Mouse (Mus musculus) intestine, embryonic 15.5 days (tissue): ENCODE data around the gene Aldh18a1. TPM values are rescaled to one million over a fixed set of nuclear protein-coding genes. Genes with fewer than 3 reads are reported as not detected.

Experiments
- ATAC-seq: fragments of 200-750 bp; cut with Nextera tagmentation; 2 replicates; pipeline ENCODE4 v1.8.0; 2017; ENCODE audit warnings: moderate TSS enrichment, moderate library complexity
- H3K27ac ChIP-seq: fragments of 300-500 bp; sonication (generic); 2 replicates; pipeline ENCODE4 v1.5.1; 2015; ENCODE audit warnings: mild to moderate bottlenecking, inconsistent platforms
- H3K27me3 ChIP-seq: fragments of 300-500 bp; sonication (generic); replicated peaks from 2 replicates; pipeline ENCODE4 v1.6.1; 2015; ENCODE audit warnings: inconsistent platforms
- H3K36me3 ChIP-seq: fragments of 300-500 bp; sonication (generic); 2 replicates; pipeline ENCODE4 v1.6.1; 2015; ENCODE audit warnings: inconsistent platforms
- H3K4me1 ChIP-seq: fragments of 300-500 bp; sonication (generic); replicated peaks from 2 replicates; pipeline ENCODE4 v1.6.1; 2015; ENCODE audit warnings: inconsistent platforms
- H3K4me2 ChIP-seq: fragments of 300-500 bp; sonication (generic); replicated peaks from 2 replicates; pipeline ENCODE4 v1.6.1; 2015; ENCODE audit warnings: mild to moderate bottlenecking, inconsistent platforms
- H3K4me3 ChIP-seq: fragments of 300-500 bp; sonication (generic); replicated peaks from 2 replicates; pipeline ENCODE4 v1.5.1; 2015; ENCODE audit warnings: inconsistent platforms
- H3K9ac ChIP-seq: fragments of 300-500 bp; sonication (generic); 2 replicates; pipeline ENCODE4 v1.6.1; 2015; ENCODE audit warnings: inconsistent platforms
- H3K9me3 ChIP-seq: fragments of 300-500 bp; sonication (generic); 2 replicates; pipeline ENCODE4 v1.6.1; 2016; ENCODE audit warnings: inconsistent platforms
- WGBS: fragments of 180-500 bp; shearing (Covaris S2); methylation state at CpG from one replicate; pipeline ENCODE4 v1.1.7; 2015; 5-methylcytosine and 5-hydroxymethylcytosine counted together
- polyA plus RNA-seq: library from polyadenylated mRNA; unstranded; fragments of >200 nt; fragmentation: Nextera tagmentation; extraction: Ambion mirVana; gene quantifications from 2 replicates; pipeline ENCODE4 v1.2.1, GENCODE M21; 2015

Gene Aldh18a1
- polyA plus RNA-seq, 1 experiment from 2014 or later, result 211 TPM

DNA sequence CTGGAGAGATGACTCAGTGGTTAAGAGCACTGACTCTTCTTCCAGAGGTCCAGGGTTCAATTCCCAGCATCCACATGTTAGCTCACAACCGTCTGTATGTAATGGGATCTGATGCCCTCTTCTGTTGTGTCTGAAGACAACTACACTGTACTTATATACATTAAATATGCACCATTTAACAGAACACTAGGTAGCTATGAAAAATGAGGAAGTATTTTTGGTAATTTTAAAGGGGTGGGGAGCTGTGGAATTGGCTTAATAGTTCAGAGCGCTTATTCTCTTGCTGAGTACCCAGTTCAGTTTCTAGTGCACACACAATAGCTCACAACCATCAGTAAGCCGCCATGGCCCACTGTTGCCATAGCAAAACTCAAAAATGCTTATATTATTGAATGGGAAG is 72.7 kb downstream of the Aldh18a1 start:
- ATAC-seq, result no peak
- Histone ChIP-seq H3K4me2 (no peak overlapping the region), H3K4me3 (no peak overlapping the region), H3K9me3 (no peaks in the 10 kb centered on the region), H3K27me3 (no peaks in the 10 kb centered on the region), H3K36me3 (no peaks in the 10 kb centered on the region), H3K4me1 (peaks cover 7% of the 10 kb centered on the region), H3K9ac (no peak overlapping the region), H3K27ac (no peak overlapping the region)
- WGBS, result 91% methylated on average over 3 of the region's 3 CpGs

DNA sequence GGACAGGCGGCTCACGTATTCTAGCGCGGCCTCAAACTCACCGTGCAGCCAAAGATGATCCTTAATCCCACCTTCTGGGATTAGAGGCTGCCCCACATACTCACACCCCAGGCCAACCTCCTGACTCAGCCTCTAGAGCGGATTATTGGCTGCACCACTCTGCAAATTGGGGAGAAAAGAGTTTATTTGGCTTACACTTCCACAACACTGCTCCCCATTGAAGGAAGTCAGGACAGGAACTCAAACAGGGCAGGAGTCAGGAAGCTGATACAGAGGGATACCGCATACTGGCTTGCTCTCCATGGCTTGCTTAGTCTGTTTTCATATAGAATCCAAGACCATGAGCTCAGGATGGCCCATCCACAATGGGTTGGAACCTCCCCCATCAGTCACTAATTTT is 73.9 kb downstream of the Aldh18a1 start:
- 80% methylated on average over 7 of the region's 7 CpGs for WGBS
- no peak for ATAC-seq
- no peak overlapping the region for H3K27ac ChIP-seq
- H3K9ac ChIP-seq, result no peak overlapping the region
- H3K36me3 ChIP-seq, result no peaks in the 10 kb centered on the region
- H3K4me2 ChIP-seq, result no peak overlapping the region
- H3K27me3 ChIP-seq, result no peaks in the 10 kb centered on the region
- H3K4me3 ChIP-seq, result no peak overlapping the region
- peaks cover 7% of the 10 kb centered on the region for H3K4me1 ChIP-seq
- H3K9me3 ChIP-seq, result no peaks in the 10 kb centered on the region

DNA sequence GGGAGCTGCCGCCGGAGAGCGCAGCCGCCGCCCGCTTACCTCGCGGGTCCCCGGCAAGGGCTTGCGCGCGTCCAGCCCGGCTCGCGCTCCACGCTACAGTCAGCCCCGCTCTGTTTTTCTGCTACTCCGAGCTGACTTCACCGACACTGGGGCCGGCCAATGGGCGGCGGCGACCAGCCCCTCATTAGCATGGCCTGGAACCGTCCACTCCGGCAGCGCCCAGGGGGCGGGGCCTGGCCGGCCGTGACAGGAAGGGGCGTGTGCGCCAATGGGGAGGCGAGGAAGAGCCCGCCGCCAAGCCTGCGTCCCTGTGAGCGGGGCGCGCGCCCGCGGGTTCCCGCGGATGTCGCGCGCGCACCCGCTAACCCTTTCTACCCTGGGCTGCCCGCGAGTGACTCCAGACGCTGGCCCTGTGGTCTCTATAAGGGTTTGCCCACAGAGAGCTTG is 74.6 kb downstream of the Aldh18a1 start, which contains the start of gene Sorbs1:
Gene Sorbs1, minus strand, starts transcription at position 148 of the 447 bp plus-strand sequence.
- Histone ChIP-seq H3K9ac (peak within 1 kb of the TSS; percentile 87), H3K27ac (peak within 1 kb of the TSS; percentile 91), H3K4me2 (peak within 1 kb of the TSS; percentile 93), H3K4me1 (peaks cover 11% of the 10 kb centered on the region), H3K4me3 (peak within 1 kb of the TSS; percentile 81), H3K27me3 (no peaks in the 10 kb centered on the region), H3K36me3 (no peaks in the 10 kb centered on the region), H3K9me3 (no peaks in the 10 kb centered on the region)
- under 1% methylated on average over 46 of the region's 51 CpGs for WGBS
- ATAC-seq, result peak; percentile 99

DNA sequence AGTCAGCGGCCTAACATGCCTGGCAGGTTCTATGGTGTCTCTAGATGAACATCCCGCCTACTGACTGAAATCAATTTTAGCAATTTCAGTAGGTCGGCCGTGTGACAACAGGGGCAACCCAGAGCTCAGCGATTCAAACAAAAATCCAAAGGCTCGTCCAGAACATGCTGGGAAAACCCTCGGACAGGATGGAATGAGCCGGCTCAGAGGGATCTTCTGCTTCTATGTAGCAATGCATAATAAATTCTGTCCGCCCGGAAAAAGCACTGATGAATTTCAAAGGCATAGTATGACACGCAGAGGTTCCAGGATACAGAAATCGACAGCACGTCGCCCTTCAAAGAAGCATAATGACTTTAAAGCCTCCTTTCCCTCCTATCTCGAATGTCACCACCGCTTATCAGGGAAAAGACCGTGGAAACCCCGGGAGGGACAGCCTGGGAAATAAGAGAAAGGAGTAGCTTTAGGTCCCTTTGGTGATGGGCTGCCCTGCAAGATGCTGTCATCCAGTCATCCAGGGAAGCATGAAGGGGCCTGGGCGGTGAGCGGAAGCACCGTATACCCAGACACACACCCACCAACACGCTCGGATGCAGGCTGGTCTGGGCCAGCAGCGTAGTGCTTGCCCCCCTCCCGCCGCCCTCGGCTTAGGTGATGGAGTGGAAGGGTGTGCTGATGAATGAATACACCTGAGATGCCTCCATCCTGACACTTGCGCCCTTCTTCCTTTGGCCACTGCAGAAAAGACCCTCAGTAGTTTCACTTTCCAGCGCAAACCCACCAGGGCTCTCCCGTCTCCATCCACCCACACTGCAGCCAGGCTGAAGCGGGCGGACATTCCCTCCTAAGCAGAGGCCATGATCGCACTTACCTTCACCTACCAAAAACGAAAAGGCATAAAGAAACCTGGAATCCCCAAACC is 75.5 kb downstream of the Aldh18a1 start:
- no peaks in the 10 kb centered on the region for H3K36me3 ChIP-seq
- no peaks in the 10 kb centered on the region for H3K27me3 ChIP-seq
- peak overlapping the region; percentile 87 for H3K9ac ChIP-seq
- peak overlapping the region; percentile 93 for H3K4me2 ChIP-seq
- no peaks in the 10 kb centered on the region for H3K9me3 ChIP-seq
- WGBS, result 1% methylated on average over 34 of the region's 34 CpGs
- H3K27ac ChIP-seq, result peak overlapping the region; percentile 91
- peak; percentile 44 for ATAC-seq
- H3K4me1 ChIP-seq, result peaks cover 11% of the 10 kb centered on the region
- H3K4me3 ChIP-seq, result peak overlapping the region; percentile 81

DNA sequence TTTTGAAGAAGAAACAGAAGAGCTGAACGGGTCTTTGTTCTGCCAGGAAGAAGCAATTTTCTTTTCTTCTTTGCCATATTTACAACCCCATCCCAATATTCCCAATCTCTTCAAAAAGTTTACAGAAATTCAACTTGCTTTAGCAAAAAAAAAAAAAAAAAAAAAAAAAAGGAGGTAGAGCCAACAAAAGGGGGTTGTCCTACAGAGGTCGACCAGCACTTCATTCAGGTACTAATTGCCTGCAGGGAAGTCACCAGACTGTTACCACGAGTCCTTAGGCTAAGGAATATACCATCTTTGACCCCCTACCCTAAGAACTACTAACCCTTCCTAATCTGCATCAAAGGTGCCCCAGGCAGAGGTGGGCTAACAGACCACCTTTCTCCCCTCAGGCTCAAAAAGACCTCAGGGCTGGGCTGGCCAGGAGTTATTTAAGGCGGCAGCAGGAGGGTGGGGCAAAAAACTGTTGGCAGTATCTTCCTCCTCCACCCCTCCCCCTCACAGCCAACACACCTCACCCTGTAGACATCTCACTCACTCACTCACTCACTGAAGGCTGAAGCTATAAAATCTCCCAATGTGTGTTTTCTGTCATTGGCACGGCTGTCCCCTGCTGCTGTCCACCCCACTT is 76.5 kb downstream of the Aldh18a1 start:
- 24% methylated on average over 5 of the region's 5 CpGs for WGBS
- H3K9ac ChIP-seq, result no peak overlapping the region
- H3K4me1 ChIP-seq, result peaks cover 11% of the 10 kb centered on the region
- H3K9me3 ChIP-seq, result no peaks in the 10 kb centered on the region
- H3K27ac ChIP-seq, result no peak overlapping the region
- H3K4me2 ChIP-seq, result peak overlapping the region; percentile 93
- peak overlapping the region; percentile 81 for H3K4me3 ChIP-seq
- H3K36me3 ChIP-seq, result no peaks in the 10 kb centered on the region
- ATAC-seq, result no peak
- H3K27me3 ChIP-seq, result no peaks in the 10 kb centered on the region

DNA sequence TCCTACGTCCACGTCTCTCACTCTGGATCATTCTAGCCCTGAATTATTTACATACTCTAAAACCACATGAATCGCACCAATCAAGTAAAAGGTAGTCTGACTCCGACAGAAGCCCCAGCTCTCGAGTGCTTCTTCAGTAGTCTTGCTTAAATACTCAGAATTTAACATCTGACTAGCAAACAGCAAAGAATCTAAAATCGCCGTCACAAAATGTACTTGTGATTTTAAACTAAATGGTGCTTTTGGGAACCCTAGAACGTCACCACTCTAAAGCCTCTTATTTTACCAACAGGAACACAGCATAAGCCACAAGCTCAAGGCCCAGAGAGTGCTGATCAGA is 77.2 kb downstream of the Aldh18a1 start:
- no peak overlapping the region for H3K9ac ChIP-seq
- no peak overlapping the region for H3K27ac ChIP-seq
- peak overlapping the region; percentile 93; the same call in 1 of the 2 replicates for H3K4me2 ChIP-seq
- peaks cover 11% of the 10 kb centered on the region for H3K4me1 ChIP-seq
- 54% methylated on average over 8 of the region's 8 CpGs for WGBS
- H3K36me3 ChIP-seq, result no peaks in the 10 kb centered on the region
- no peaks in the 10 kb centered on the region for H3K27me3 ChIP-seq
- no peaks in the 10 kb centered on the region for H3K9me3 ChIP-seq
- no peak overlapping the region for H3K4me3 ChIP-seq
- no peak for ATAC-seq

DNA sequence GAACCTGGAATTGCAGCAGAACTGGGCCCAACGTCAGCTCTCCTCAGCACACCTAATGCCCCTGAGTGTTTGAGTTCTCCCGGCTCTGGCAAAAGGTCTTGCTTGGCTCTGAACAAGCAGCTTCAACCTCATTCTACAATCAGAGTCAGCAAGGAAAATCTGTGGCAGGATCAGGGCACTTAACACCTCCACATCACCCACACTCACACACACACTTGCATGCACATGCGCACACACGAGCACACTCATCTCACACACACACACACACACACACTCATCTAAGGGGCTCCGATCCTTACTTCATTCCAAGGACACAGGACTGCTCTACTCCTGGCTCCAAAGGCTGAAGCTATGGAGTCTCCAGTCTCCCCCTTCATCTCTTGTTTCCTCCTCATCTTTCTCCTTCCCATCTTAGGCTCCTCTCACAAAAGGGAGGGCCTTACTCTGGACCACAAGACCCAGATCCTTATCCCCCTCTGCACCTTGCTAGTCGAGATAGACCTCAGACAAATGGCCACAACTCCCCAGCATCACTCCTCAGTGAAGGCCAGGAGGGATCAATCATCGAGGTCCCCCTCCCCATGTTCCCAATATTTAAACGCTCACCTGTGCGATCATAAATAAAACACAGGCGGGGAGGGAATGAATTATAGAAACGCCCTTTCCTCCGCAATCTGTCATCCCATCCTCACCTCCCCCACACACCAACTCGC is 77.7 kb downstream of the Aldh18a1 start:
- no peaks in the 10 kb centered on the region for H3K9me3 ChIP-seq
- H3K27me3 ChIP-seq, result no peaks in the 10 kb centered on the region
- peaks cover 11% of the 10 kb centered on the region for H3K4me1 ChIP-seq
- H3K9ac ChIP-seq, result no peak overlapping the region
- no peak for ATAC-seq
- H3K27ac ChIP-seq, result no peak overlapping the region
- 74% methylated on average over 13 of the region's 13 CpGs for WGBS
- H3K4me3 ChIP-seq, result no peak overlapping the region
- H3K36me3 ChIP-seq, result no peaks in the 10 kb centered on the region
- H3K4me2 ChIP-seq, result peak overlapping the region; percentile 17; the same call in 1 of the 2 replicates

DNA sequence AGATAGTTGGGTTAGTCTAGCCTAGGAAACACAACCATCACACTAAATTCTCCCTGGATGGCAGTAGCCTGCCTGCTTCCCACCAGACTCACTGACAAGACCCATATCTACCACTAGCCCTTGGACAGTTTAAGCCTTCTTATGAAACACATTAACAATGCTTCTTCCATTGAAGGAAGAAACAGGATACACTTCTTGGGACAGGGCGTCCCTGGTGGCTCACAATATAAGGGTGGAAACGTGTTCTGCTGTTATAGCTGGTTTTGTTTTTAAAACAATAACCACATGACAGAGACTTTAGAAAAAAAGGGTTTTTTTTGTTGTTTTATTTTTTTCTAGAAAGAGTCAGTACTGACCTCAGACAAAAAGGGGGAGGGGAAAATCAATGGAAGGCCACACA is 79.0 kb downstream of the Aldh18a1 start:
- H3K4me2 ChIP-seq, result no peak overlapping the region
- H3K9me3 ChIP-seq, result no peaks in the 10 kb centered on the region
- no peak for ATAC-seq
- H3K4me1 ChIP-seq, result peaks cover 11% of the 10 kb centered on the region
- H3K9ac ChIP-seq, result no peak overlapping the region
- no peaks in the 10 kb centered on the region for H3K27me3 ChIP-seq
- H3K36me3 ChIP-seq, result no peaks in the 10 kb centered on the region
- H3K27ac ChIP-seq, result no peak overlapping the region
- no peak overlapping the region for H3K4me3 ChIP-seq
- 74% methylated on average over 2 of the region's 2 CpGs for WGBS

DNA sequence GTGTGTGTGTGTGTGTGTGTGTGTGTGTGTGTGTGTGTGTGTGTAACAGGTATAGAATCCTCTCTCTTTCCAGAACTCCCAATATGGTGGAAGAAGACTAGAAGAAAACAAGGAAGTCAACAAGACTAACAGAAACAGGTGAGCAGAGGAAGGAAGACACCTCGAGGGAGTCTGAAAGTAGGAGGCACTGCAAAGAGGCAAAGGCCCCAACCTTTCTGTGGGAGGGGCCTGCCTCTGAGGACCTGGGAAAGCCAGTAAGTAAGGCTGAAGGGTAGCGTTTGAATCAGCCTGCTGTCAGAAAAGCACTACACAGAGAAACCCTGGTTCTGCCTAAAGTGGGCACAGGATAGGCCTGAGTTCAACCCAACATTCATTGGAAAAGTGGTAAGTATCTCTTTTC is 79.4 kb downstream of the Aldh18a1 start:
- Histone ChIP-seq H3K4me1 (peaks cover 11% of the 10 kb centered on the region), H3K4me3 (no peak overlapping the region), H3K36me3 (no peaks in the 10 kb centered on the region), H3K4me2 (no peak overlapping the region), H3K9ac (no peak overlapping the region), H3K27ac (no peak overlapping the region), H3K27me3 (no peaks in the 10 kb centered on the region), H3K9me3 (no peaks in the 10 kb centered on the region)
- ATAC-seq, result no peak
- 40% methylated on average over 2 of the region's 2 CpGs for WGBS

DNA sequence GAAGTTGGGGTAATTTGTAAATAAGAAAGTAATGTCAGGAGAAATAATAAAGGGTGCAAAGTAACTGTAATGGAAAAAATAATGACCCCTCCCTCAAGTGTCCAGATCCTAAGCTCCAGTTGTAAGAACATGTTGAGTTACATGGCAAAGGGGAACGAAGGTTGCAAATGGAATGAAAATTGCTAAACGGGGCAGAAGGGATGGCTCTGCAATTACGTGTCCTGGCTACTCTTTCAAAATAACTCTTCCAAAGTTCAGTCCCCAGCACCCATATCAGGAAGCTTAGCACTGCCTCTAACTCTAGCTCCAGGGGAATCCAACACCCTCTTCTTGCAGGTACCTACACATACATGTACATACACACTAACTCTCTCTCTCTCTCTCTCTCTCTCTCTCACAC is 81.3 kb downstream of the Aldh18a1 start:
- H3K4me3 ChIP-seq, result no peak overlapping the region
- H3K4me1 ChIP-seq, result peaks cover 7% of the 10 kb centered on the region
- no peaks in the 10 kb centered on the region for H3K36me3 ChIP-seq
- no peak for ATAC-seq
- H3K4me2 ChIP-seq, result no peak overlapping the region
- H3K9ac ChIP-seq, result no peak overlapping the region
- H3K27me3 ChIP-seq, result no peaks in the 10 kb centered on the region
- no peaks in the 10 kb centered on the region for H3K9me3 ChIP-seq
- WGBS, result 90% methylated on average over 3 of the region's 3 CpGs
- no peak overlapping the region for H3K27ac ChIP-seq

DNA sequence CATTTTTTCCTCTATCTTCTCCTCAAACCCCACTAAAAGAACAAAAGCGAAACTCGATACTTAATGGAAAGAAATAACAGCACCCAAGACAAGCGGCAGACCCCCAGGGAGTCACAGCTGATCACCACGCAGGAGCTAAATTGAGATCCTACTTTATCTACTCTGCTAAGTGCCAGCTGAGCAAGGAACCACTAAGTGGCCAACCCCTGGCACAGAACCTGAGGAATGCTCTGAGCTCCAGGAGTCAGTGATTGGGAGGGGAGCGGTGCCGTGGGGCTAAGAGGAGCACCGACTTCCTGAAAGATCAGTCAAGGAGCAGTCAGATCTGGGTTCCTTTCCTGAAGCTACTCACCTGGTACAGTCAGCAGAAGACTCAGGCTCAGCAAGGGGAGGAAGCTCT is 83.9 kb downstream of the Aldh18a1 start:
- 83% methylated on average over 7 of the region's 7 CpGs for WGBS

More for the DNA sequence above, 83.9 kb downstream of the Aldh18a1 start:
- H3K9ac ChIP-seq, result no peak overlapping the region
- no peak for ATAC-seq
- H3K27ac ChIP-seq, result no peak overlapping the region
- H3K4me2 ChIP-seq, result no peak overlapping the region
- no peak overlapping the region for H3K4me3 ChIP-seq
- H3K4me1 ChIP-seq, result peaks cover 10% of the 10 kb centered on the region; the same call in 1 of the 2 replicates
- no peaks in the 10 kb centered on the region for H3K9me3 ChIP-seq
- H3K27me3 ChIP-seq, result no peaks in the 10 kb centered on the region
- no peaks in the 10 kb centered on the region for H3K36me3 ChIP-seq
